Mouse (Mus musculus): ENCODE measurements at regions not wholly inside any gene's neighbourhood (a gene's known extent, or its start where the extent isn't known, plus 50 kb on each side); places are given as distances from the start of the nearest gene placed in this dataset.

DNA sequence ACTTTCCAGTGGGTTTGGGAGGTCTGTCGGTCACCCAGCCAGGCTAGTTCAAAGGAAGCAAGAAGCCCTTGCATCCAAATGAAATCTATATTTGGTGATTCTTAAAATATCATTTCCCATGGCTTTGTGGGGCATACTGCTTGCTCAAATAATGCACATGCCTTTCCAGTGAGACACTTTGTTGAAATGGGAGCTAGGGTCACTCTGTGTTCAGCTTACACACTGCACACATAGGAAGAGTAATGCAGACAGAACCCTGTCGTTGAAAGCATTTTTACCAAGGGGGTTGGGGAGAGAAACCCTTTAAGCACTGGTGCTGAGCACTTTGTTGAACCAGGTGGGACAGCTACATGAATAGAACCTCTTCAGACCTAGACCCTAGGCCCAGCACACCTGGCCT lies 59.9 kb upstream of the Tmco5 start:
- Histone ChIP-seq H3K27me3 (ENCODE audit: control insufficient read depth, insufficient read depth, insufficient read length) (peaks cover 34% of the 10 kb centered on the region), H3K36me3 (ENCODE audit: control insufficient read depth, insufficient read depth) (no peaks in the 10 kb centered on the region), H3K4me3 (no peak overlapping the region), H3K4me2 (ENCODE audit: low read depth) (no peak overlapping the region), H3ac (ENCODE audit: control insufficient read depth, insufficient read length) (no peak overlapping the region), H3K79me2 (ENCODE audit: control insufficient read depth, insufficient read depth) (no peaks in the 10 kb centered on the region)
- TF ChIP-seq CEBPB (IDR thresholded peaks at IDR 0.05; ENCODE audit: insufficient read depth, poor library complexity, severe bottlenecking) (no peak), TCF12 (IDR thresholded peaks at IDR 0.05; ENCODE audit: insufficient read depth, poor library complexity, severe bottlenecking) (no peak), MYOG (IDR thresholded peaks at IDR 0.05; ENCODE audit: control insufficient read depth in 1 of 3, insufficient read depth in 1 of 3, insufficient read length in 2 of 3, low read depth in 2 of 3) (no peak), POLR2AphosphoS2 (IDR thresholded peaks at IDR 0.05; ENCODE audit: insufficient read length, low read depth) (no peak), USF1 (IDR thresholded peaks at IDR 0.05; ENCODE audit: low read depth) (no peak), SRF (IDR thresholded peaks at IDR 0.05; ENCODE audit: control insufficient read depth, insufficient read length, low read depth) (no peak), E2F4 (IDR thresholded peaks at IDR 0.05; ENCODE audit: insufficient read depth) (no peak), MAX (IDR thresholded peaks at IDR 0.05; ENCODE audit: low read depth) (no peak), POLR2A (IDR thresholded peaks at IDR 0.05; ENCODE audit: insufficient read length, low read depth) (no peak), MYOD1 (IDR thresholded peaks at IDR 0.05; ENCODE audit: control insufficient read depth in 1 of 3, insufficient read length in 2 of 3, low read depth in 2 of 3) (no peak), TCF3 (IDR thresholded peaks at IDR 0.05; ENCODE audit: insufficient read length, low read depth) (no peak), REST (IDR thresholded peaks at IDR 0.05; ENCODE audit: insufficient read depth, insufficient read length) (no peak)

DNA sequence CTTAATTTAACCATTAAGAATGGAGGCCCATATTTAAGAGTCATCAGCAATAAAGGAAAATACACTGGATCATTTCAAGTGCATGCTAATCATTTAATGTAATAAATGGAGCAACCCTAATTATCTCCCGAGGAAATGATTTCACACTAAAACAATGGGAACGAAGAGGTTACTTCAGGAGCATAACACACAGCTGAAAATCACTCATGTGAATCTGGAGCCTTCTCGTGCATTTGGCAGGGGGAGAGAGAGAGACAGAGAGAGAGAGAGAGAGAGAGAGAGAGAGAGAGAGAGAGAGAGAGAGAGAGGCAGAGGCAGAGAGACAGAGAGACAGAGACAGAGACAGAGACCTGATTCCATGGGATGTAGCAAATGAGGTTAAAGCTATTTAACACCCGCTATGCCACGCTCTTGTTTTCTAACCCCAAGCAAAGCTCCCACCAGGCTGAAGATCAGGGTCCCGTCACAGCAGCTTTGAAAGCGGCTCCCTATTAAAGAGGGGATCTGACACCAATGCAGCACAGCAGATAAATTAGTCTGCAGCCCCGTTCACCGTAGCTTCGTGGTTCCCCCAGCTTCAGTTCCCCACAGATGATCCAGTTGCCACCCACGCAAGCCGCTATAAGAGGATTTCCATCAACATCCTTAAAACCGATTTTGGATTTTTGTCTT lies 59.3 kb upstream of the Tmco5 start:
- H3K4me3 ChIP-seq: no peak overlapping the region
- TF ChIP-seq TCF3 (IDR thresholded peaks at IDR 0.05; ENCODE audit: insufficient read length, low read depth) (no peak), E2F4 (IDR thresholded peaks at IDR 0.05; ENCODE audit: insufficient read depth) (no peak), CEBPB (IDR thresholded peaks at IDR 0.05; ENCODE audit: insufficient read depth, poor library complexity, severe bottlenecking) (no peak), MYOD1 (IDR thresholded peaks at IDR 0.05; ENCODE audit: control insufficient read depth in 1 of 3, insufficient read length in 2 of 3, low read depth in 2 of 3) (no peak), MYOG (IDR thresholded peaks at IDR 0.05; ENCODE audit: control insufficient read depth in 1 of 3, insufficient read depth in 1 of 3, insufficient read length in 2 of 3, low read depth in 2 of 3) (no peak), POLR2AphosphoS2 (IDR thresholded peaks at IDR 0.05; ENCODE audit: insufficient read length, low read depth) (no peak), POLR2A (IDR thresholded peaks at IDR 0.05; ENCODE audit: insufficient read length, low read depth) (no peak), USF1 (IDR thresholded peaks at IDR 0.05; ENCODE audit: low read depth) (no peak), REST (IDR thresholded peaks at IDR 0.05; ENCODE audit: insufficient read depth, insufficient read length) (no peak)
- H3K4me2 ChIP-seq (ENCODE audit: low read depth): no peak overlapping the region
- no peak overlapping the region for H3ac ChIP-seq (ENCODE audit: control insufficient read depth, insufficient read length)
- no peaks in the 10 kb centered on the region for H3K79me2 ChIP-seq (ENCODE audit: control insufficient read depth, insufficient read depth)
- peaks cover 34% of the 10 kb centered on the region for H3K27me3 ChIP-seq (ENCODE audit: control insufficient read depth, insufficient read depth, insufficient read length)
- H3K36me3 ChIP-seq (ENCODE audit: control insufficient read depth, insufficient read depth): no peaks in the 10 kb centered on the region

DNA sequence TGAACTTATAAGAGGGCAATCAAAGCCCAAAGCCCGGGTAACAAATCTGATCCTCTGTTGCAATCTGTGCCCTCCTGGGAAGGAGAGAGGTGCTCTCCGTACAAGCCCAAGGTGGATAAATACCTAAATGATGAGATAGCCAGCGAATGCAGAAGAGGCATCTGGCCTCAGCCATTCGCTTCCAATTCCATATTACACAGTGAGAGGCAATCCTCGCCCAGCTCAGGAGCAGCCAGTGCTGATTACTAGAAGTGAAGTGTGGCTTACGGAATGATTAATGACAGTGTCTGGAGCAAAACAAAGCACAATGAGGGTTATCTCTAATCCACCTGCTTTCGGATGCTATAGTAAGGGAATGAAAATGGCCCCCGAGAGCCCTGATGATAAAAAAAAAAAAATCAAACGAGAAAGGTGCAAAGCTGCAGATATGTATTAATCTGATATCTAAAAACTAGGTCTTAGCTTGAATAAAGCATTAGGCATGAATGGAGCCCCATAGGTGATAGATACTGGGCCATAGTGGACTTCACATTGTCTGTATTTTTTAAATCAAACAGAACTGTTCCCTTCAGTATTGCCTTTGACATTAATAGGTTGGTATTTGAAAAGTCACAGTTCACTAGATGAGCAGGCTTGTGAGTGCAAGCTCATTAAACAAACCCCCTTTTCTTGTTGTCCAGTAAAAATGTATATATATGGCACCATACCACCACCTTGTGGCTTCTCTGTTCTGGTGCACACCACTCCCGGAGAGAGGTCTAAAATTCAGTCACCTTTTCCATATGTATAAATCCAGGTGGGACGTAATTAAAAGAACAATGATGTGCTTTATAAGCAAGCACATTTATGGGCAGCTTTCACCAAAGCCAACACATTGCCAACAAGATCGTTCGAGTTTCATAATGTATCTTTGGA lies 57.4 kb upstream of the Tmco5 start:
- H3K36me3 ChIP-seq (ENCODE audit: control insufficient read depth, insufficient read depth): no peaks in the 10 kb centered on the region
- H3ac ChIP-seq (ENCODE audit: control insufficient read depth, insufficient read length): no peak overlapping the region
- H3K27me3 ChIP-seq (ENCODE audit: control insufficient read depth, insufficient read depth, insufficient read length): peaks cover 34% of the 10 kb centered on the region
- no peaks in the 10 kb centered on the region for H3K79me2 ChIP-seq (ENCODE audit: control insufficient read depth, insufficient read depth)
- TF ChIP-seq MAX (IDR thresholded peaks at IDR 0.05; ENCODE audit: low read depth) (no peak), MYOG (IDR thresholded peaks at IDR 0.05; ENCODE audit: control insufficient read depth in 1 of 3, insufficient read depth in 1 of 3, insufficient read length in 2 of 3, low read depth in 2 of 3) (no peak), POLR2A (IDR thresholded peaks at IDR 0.05; ENCODE audit: insufficient read length, low read depth) (no peak), TCF3 (IDR thresholded peaks at IDR 0.05; ENCODE audit: insufficient read length, low read depth) (no peak), CEBPB (IDR thresholded peaks at IDR 0.05; ENCODE audit: insufficient read depth, poor library complexity, severe bottlenecking) (no peak), MYOD1 (IDR thresholded peaks at IDR 0.05; ENCODE audit: control insufficient read depth in 1 of 3, insufficient read length in 2 of 3, low read depth in 2 of 3) (no peak), SRF (IDR thresholded peaks at IDR 0.05; ENCODE audit: control insufficient read depth, insufficient read length, low read depth) (no peak), E2F4 (IDR thresholded peaks at IDR 0.05; ENCODE audit: insufficient read depth) (no peak), USF1 (IDR thresholded peaks at IDR 0.05; ENCODE audit: low read depth) (no peak)
- no peak overlapping the region for H3K4me2 ChIP-seq (ENCODE audit: low read depth)
- H3K4me3 ChIP-seq: no peak overlapping the region

All from myocyte (in vitro differentiated cells).